Mouse (Mus musculus) midbrain, postnatal 0 days (tissue): Measurements from ENCODE around the gene Spred2. TPM values are rescaled to one million over a fixed set of nuclear protein-coding genes. Genes with fewer than 3 reads are reported as not detected.

Experiments
- ATAC-seq: fragments of 200-750 bp; cut with Nextera tagmentation; 2 replicates; pipeline ENCODE4 v1.8.0; 2017; ENCODE audit warnings: moderate number of reproducible peaks, mild to moderate bottlenecking, moderate TSS enrichment, moderate library complexity; ENCODE audit not compliant: low FRiP score
- DNase-seq: peaks from one replicate; pipeline ENCODE4 v3.0.0-alpha.2; 2015; ENCODE audit warnings: low spot score
- H3K27ac ChIP-seq: fragments of 300-500 bp; sonication (generic); 2 replicates; pipeline ENCODE4 v1.5.1; 2014; ENCODE audit warnings: low read depth, mild to moderate bottlenecking, low read length, mixed read lengths
- H3K27me3 ChIP-seq: fragments of 300-500 bp; sonication (generic); 2 replicates; pipeline ENCODE4 v1.6.1; 2014; ENCODE audit warnings: low read length, control low read depth, mixed read lengths; ENCODE audit not compliant: insufficient read depth
- H3K36me3 ChIP-seq: fragments of 300-500 bp; sonication (generic); 2 replicates; pipeline ENCODE4 v1.6.1; 2014; ENCODE audit warnings: low read length, control low read depth, mixed read lengths; ENCODE audit not compliant: insufficient read depth
- H3K4me1 ChIP-seq: fragments of 300-500 bp; sonication (generic); 2 replicates; pipeline ENCODE4 v1.6.1; 2014; ENCODE audit warnings: mild to moderate bottlenecking, control low read depth, antibody characterized with exemption, low read length, mixed read lengths; ENCODE audit not compliant: insufficient read depth
- H3K4me2 ChIP-seq: fragments of 300-500 bp; sonication (generic); 2 replicates; pipeline ENCODE4 v1.6.1; 2014; ENCODE audit warnings: low read depth, mild to moderate bottlenecking, low read length, mixed read lengths; ENCODE audit not compliant: poor library complexity, severe bottlenecking
- H3K4me3 ChIP-seq: fragments of 300-500 bp; sonication (generic); 2 replicates; pipeline ENCODE4 v1.5.1; 2014; ENCODE audit warnings: low read depth, mild to moderate bottlenecking, low read length, moderate library complexity
- H3K9ac ChIP-seq: fragments of 300-500 bp; sonication (generic); replicated peaks from 2 replicates; pipeline ENCODE4 v1.6.1; 2014; ENCODE audit warnings: mild to moderate bottlenecking, low read length, moderate library complexity, mixed read lengths; ENCODE audit not compliant: poor library complexity, severe bottlenecking
- H3K9me3 ChIP-seq: fragments of 300-500 bp; sonication (generic); 2 replicates; pipeline ENCODE4 v1.6.1; 2016; ENCODE audit warnings: low read length, control low read depth
- CTCF ChIP-seq: IDR thresholded peaks from 2 replicates; pipeline ENCODE4 v1.5.1; 2016; ENCODE audit warnings: antibody characterized with exemption, mild to moderate bottlenecking
- WGBS: fragments of 180-500 bp; shearing (Covaris S2); extraction: QIAGEN DNeasy Blood & Tissue Kit; methylation state at CpG from one replicate; pipeline ENCODE4 v1.1.7; 2014; 5-methylcytosine and 5-hydroxymethylcytosine counted together
- polyA plus RNA-seq: library from polyadenylated mRNA; unstranded; fragments of >200 nt; fragmentation: Nextera tagmentation; extraction: Ambion mirVana; gene quantifications from 2 replicates; pipeline ENCODE4 v1.2.1, GENCODE M21; 2015
- total RNA-seq: library from RNA; depleted of rRNA; stranded (reverse); fragments of >200 nt; gene quantifications from 2 replicates; pipeline ENCODE4 v1.2.3, GENCODE M21; 2014

The Spred2 gene
- total and polyA plus RNA-seq, 2 experiments from 2014 or later = 6.2 to 17.0 TPM

DNA sequence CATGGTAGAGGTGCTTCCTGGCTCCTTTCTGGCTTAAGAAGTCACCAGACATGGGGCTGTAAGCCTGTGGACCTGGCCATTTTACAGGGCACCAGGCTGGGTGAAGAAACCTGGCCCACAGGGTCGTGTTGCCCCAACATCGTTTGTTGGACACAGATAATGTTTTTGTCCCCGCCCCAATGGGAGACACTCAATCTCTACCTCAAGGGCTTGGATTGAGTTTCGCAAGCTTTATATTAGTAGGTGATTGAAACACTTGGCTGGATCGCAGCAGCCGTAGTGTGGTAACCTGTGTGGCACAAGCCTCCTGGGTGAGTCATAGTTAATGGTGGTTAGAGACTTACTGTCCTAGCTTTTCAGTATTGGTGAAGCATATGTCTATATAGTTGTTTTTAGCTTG lies 36.9 kb downstream of the Spred2 start:
- Histone ChIP-seq H3K4me1 (no peaks in the 10 kb centered on the region), H3K4me2 (no peak overlapping the region), H3K9me3 (no peaks in the 10 kb centered on the region), H3K9ac (no peak overlapping the region), H3K27me3 (no peaks in the 10 kb centered on the region), H3K4me3 (no peak overlapping the region), H3K27ac (no peak overlapping the region), H3K36me3 (no peaks in the 10 kb centered on the region)
- 93% methylated on average over 6 of the region's 6 CpGs for WGBS
- no peak for ATAC-seq
- DNase-seq = no peak
- no peak for TF ChIP-seq CTCF

DNA sequence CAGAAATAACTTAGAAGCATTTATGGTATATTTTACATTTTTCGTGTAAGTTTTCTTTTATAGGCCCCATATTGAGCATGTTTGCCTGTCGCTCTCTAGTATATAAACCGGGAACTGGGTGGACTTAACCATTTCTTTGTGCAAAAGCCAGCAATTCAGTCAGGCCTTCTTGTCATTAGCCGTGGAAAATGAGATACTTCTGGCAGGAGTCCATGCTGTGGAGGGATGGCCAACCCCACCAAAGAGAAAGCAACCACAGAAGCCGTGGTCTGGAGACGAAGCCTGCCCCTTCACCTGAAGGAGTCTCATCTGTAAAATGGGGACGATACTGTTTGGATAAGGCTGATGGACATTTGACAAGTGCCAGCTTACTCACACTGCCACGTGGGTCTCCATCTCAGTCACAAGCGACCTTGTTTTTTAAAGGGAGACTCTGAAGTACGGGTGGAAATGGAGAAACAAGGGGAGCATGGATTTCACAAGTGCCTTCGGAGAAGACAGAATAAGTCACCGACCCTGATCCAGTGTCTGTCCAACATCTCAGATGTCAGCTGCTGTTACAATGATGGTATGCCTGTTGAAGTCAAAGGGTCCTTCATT lies 37.7 kb downstream of the Spred2 start:
- H3K9me3 ChIP-seq = no peaks in the 10 kb centered on the region
- H3K4me3 ChIP-seq = no peak overlapping the region
- WGBS = 84% methylated on average over 12 of the region's 12 CpGs
- H3K4me2 ChIP-seq = no peak overlapping the region
- DNase-seq (no peak), ATAC-seq (no peak)
- H3K27me3 ChIP-seq = no peaks in the 10 kb centered on the region
- no peak for TF ChIP-seq CTCF
- no peak overlapping the region for H3K27ac ChIP-seq
- no peaks in the 10 kb centered on the region for H3K36me3 ChIP-seq
- H3K4me1 ChIP-seq = no peaks in the 10 kb centered on the region
- no peak overlapping the region for H3K9ac ChIP-seq

DNA sequence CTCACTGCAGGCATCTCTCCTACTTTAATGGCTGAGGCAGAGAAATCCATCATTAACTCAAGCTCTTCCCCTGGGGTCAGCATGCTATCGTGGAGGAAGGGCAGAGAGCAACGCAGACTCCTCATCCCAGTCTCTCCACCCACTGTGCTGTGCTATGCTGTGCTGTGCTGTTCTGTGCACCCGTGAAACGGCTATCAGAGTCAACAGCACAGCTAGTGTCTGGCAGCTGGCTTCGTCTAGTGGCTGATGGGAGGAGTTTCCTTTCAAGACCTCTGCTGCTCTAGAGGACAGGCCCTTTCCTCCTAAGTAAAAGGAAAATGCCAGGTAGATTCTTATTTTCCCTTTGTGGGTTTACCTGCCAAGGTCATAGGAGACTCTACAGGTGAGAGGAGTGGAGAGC lies 38.6 kb downstream of the Spred2 start:
- Histone ChIP-seq H3K4me3 (no peak overlapping the region), H3K4me2 (no peak overlapping the region), H3K4me1 (no peaks in the 10 kb centered on the region), H3K9ac (no peak overlapping the region), H3K27me3 (no peaks in the 10 kb centered on the region), H3K27ac (no peak overlapping the region), H3K9me3 (no peaks in the 10 kb centered on the region), H3K36me3 (no peaks in the 10 kb centered on the region)
- no peak for ATAC-seq
- DNase-seq = no peak
- 48% methylated on average over 5 of the region's 5 CpGs for WGBS
- no peak for TF ChIP-seq CTCF

DNA sequence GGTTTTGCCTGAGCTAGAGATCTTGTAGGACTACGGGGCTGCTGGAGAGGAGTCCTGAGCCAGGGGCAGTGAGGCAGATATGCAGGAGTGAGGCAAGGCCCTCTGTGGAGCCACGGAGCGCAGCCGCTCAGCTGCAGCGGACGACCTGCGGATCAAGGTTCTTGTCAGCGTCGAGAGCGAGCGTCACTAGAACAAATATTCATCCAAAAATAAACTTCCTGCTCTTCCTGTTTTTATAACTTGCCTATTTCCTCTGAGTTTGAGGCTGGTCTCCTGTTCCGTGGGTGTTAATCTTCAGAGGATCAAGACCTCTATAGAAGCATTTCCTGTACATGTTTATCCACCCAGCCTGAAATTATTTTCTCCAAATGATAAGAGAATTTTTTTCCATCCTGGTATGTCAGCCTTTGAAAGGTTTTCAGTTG lies 39.6 kb downstream of the Spred2 start:
- 69% methylated on average over 12 of the region's 12 CpGs for WGBS
- Histone ChIP-seq H3K9me3 (no peaks in the 10 kb centered on the region), H3K4me2 (no peak overlapping the region), H3K4me1 (no peaks in the 10 kb centered on the region), H3K27ac (no peak overlapping the region), H3K27me3 (no peaks in the 10 kb centered on the region), H3K4me3 (no peak overlapping the region), H3K36me3 (no peaks in the 10 kb centered on the region), H3K9ac (no peak overlapping the region)
- DNase-seq (no peak), ATAC-seq (no peak)
- TF ChIP-seq CTCF = no peak

- no peaks in the 10 kb centered on the region for H3K4me1 ChIP-seq
- no peak for ATAC-seq
- WGBS = 85% methylated on average over 5 of the region's 5 CpGs
- H3K4me2 ChIP-seq = no peak overlapping the region
- no peak overlapping the region for H3K9ac ChIP-seq
- no peaks in the 10 kb centered on the region for H3K36me3 ChIP-seq
- H3K4me3 ChIP-seq = no peak overlapping the region
- DNase-seq = no peak
- H3K27ac ChIP-seq = no peak overlapping the region
- no peaks in the 10 kb centered on the region for H3K27me3 ChIP-seq
- no peaks in the 10 kb centered on the region for H3K9me3 ChIP-seq
- no peak for TF ChIP-seq CTCF
Measured at GRCm38 (mm10) chr11:19964333-19964732, 40.2 kb downstream of the Spred2 start.

GRCm38 (mm10) chr11:19965037-19965611 lies 40.9 kb downstream of the Spred2 start:
- H3K27ac ChIP-seq = peak overlapping the region; percentile 32; the same call in 1 of the 2 replicates
- H3K4me2 ChIP-seq = no peak overlapping the region

More at GRCm38 (mm10) chr11:19965037-19965611, 40.9 kb downstream of the Spred2 start:
- no peak overlapping the region for H3K4me3 ChIP-seq
- ATAC-seq = no peak
- no peaks in the 10 kb centered on the region for H3K27me3 ChIP-seq
- 61% methylated on average over 16 of the region's 16 CpGs for WGBS
- no peak for TF ChIP-seq CTCF
- no peak for DNase-seq
- H3K9me3 ChIP-seq = no peaks in the 10 kb centered on the region
- no peaks in the 10 kb centered on the region for H3K36me3 ChIP-seq
- no peaks in the 10 kb centered on the region for H3K4me1 ChIP-seq
- no peak overlapping the region for H3K9ac ChIP-seq
